ENCODE assay signal across 8 mouse cellular contexts in the genomic region with DNA sequence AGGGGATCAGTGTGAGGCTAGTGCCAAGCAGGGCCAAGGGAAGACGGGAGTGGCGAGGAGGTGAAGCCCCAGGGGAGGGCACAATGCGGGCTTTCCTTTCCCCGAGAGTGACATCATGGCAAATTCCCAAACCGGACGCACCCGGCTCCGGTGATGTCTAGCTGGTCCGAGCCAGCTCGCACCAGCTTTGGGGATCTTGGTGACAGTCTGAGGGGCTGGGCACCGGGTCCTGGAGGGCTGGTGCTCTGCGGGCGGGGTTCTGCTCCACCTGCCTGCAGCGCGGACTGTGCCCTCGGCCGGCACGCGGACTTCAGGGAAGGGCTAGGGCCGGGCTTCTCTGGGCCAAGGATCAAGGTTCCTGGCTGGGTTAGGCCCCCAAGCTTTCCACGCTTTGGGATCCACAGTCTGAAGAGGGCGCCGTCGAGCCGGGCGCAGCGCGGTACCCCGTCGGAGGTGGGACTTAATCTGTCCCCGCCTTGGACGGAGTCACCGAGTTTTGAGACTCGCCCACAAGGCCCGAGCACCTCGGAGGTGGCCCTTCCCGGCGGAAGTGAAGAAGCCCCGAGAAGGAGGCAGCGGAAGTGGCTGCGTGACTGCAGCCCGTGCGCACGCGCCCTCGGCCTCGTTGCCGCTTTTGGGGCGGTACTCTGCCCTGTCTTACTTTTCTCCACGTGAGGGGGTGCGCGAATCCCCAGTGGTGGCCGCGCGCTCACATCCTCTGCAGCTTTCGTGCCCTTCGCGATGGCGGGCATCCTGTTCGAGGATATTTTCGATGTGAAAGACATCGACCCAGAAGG. TPM values are rescaled to one million over a fixed set of nuclear protein-coding genes. Genes with fewer than 3 reads are reported as not detected.
DNase-seq lines count a peak whose midpoint lies in the region; ATAC-seq and TF ChIP-seq lines count a peak whose summit lies in the region.

Gene Polr2h (plus strand): TSS at position 485 of the 797 bp plus-strand sequence.
Gene Clcn2 (minus strand): TSS at position 566 of the 797 bp plus-strand sequence.

- H3K4me1 ChIP-seq in forebrain, embryonic 10.5 days = peaks cover 56% of the 10 kb centered on the region
- H3K4me1 ChIP-seq in heart, embryonic 15.5 days (replicated peaks) = peaks cover 33% of the 10 kb centered on the region
- peaks cover 26 to 39% of the 10 kb centered on the region in 2 experiments for H3K4me1 ChIP-seq in liver, embryonic 14.5 days (replicated peaks; ENCODE audit: control insufficient read depth in 2 of 2, insufficient read depth in 2 of 2, low read length in 1 of 2)
- peaks cover 30% of the 10 kb centered on the region for H3K4me1 ChIP-seq in neural tube, embryonic 11.5 days (ENCODE audit: control insufficient read depth, insufficient read depth, low read length)
- peaks cover 3% of the 10 kb centered on the region; the same call in 1 of the 2 replicates for H3K4me1 ChIP-seq in stomach, postnatal 0 days (replicated peaks; ENCODE audit: control insufficient read depth, insufficient read depth)

- H3K4me2 ChIP-seq in heart, embryonic 15.5 days = peak within 1 kb of the TSS; percentile 97
- peak within 1 kb of the TSS; percentile 95 for H3K4me2 ChIP-seq in liver, embryonic 14.5 days (ENCODE audit: low read depth)
- peak within 1 kb of the TSS; percentile 93 for H3K4me2 ChIP-seq in neural tube, embryonic 11.5 days (ENCODE audit: low read depth)
- H3K4me2 ChIP-seq in stomach, postnatal 0 days (replicated peaks; ENCODE audit: low read depth) = peak within 1 kb of the TSS; percentile 91

- peak; percentile 83 for ATAC-seq in heart, embryonic 15.5 days (replicated peaks; ENCODE audit: insufficient number of reproducible peaks, insufficient read depth, low FRiP score, low read depth)
- ATAC-seq in liver, embryonic 14.5 days (ENCODE audit: insufficient read depth) = peak; percentile 85
- ATAC-seq in neural tube, embryonic 11.5 days (ENCODE audit: insufficient read depth, low FRiP score, low TSS enrichment) = peak; percentile 64
- ATAC-seq in stomach, postnatal 0 days (ENCODE audit: low FRiP score, low TSS enrichment) = peak; percentile 90

- WGBS in forebrain, embryonic 10.5 days = under 1% methylated on average over 62 of the region's 62 CpGs
- WGBS in heart, embryonic 15.5 days = under 1% methylated on average over 62 of the region's 62 CpGs
- under 1% methylated on average over 60 of the region's 62 CpGs for WGBS in liver, embryonic 14.5 days (ENCODE audit: insufficient replicate concordance)
- WGBS in neural tube, embryonic 11.5 days = under 1% methylated on average over 62 of the region's 62 CpGs
- WGBS in stomach, postnatal 0 days = under 1% methylated on average over 62 of the region's 62 CpGs

- peak within 1 kb of the TSS; percentile 92 for H3K27ac ChIP-seq in forebrain, embryonic 10.5 days
- peak within 1 kb of the TSS; percentile 93 for H3K27ac ChIP-seq in heart, embryonic 15.5 days
- peak within 1 kb of the TSS; percentile 80 for H3K27ac ChIP-seq in liver, embryonic 14.5 days
- H3K27ac ChIP-seq in neural tube, embryonic 11.5 days (ENCODE audit: low read depth, low read length) = peak within 1 kb of the TSS; percentile 88
- peak within 1 kb of the TSS; percentile 97 for H3K27ac ChIP-seq in stomach, postnatal 0 days (replicated peaks)

- H3K4me3 ChIP-seq in forebrain, embryonic 10.5 days = peak within 1 kb of the TSS; percentile 66
- H3K4me3 ChIP-seq in heart, embryonic 15.5 days = peak within 1 kb of the TSS; percentile 88
- peak within 1 kb of the TSS; percentile 79 to 84 for H3K4me3 ChIP-seq in liver, embryonic 14.5 days (ENCODE audit: insufficient read depth in 1 of 2, low read depth in 2 of 2, low read length in 2 of 2)
- H3K4me3 ChIP-seq in neural tube, embryonic 11.5 days (ENCODE audit: low read depth, low read length) = peak within 1 kb of the TSS; percentile 63
- H3K4me3 ChIP-seq in stomach, postnatal 0 days (ENCODE audit: low read depth, low read length) = peak within 1 kb of the TSS; percentile 66

- peak; percentile 38 for TF ChIP-seq EP300 in liver, embryonic 14.5 days (IDR thresholded peaks at IDR 0.05; ENCODE audit: low read depth)
- TF ChIP-seq EP300 in stomach, postnatal 0 days (optimal IDR thresholded peaks at IDR 0.05) = no peak

- no peaks in the 10 kb centered on the region for H3K9me3 ChIP-seq in forebrain, embryonic 10.5 days
- no peaks in the 10 kb centered on the region for H3K9me3 ChIP-seq in heart, embryonic 15.5 days (replicated peaks)
- H3K9me3 ChIP-seq in liver, embryonic 14.5 days (ENCODE audit: control insufficient read depth, low read length) = no peaks in the 10 kb centered on the region
- H3K9me3 ChIP-seq in neural tube, embryonic 11.5 days (ENCODE audit: control insufficient read depth, low read length) = no peaks in the 10 kb centered on the region
- no peaks in the 10 kb centered on the region for H3K9me3 ChIP-seq in stomach, postnatal 0 days (ENCODE audit: control insufficient read depth, low read length)

- peaks cover 44% of the 10 kb centered on the region for H3K36me3 ChIP-seq in forebrain, embryonic 10.5 days (replicated peaks)
- peaks cover 9% of the 10 kb centered on the region; the same call in 1 of the 2 replicates for H3K36me3 ChIP-seq in heart, embryonic 15.5 days
- no peaks in the 10 kb centered on the region; the same call in none of the 2 replicates for H3K36me3 ChIP-seq in liver, embryonic 14.5 days (replicated peaks; ENCODE audit: control insufficient read depth, insufficient read depth, low read depth)
- H3K36me3 ChIP-seq in neural tube, embryonic 11.5 days (ENCODE audit: control insufficient read depth, insufficient read depth, low read length) = peaks cover 6% of the 10 kb centered on the region
- H3K36me3 ChIP-seq in stomach, postnatal 0 days (ENCODE audit: control insufficient read depth, insufficient read depth, low read length) = no peaks in the 10 kb centered on the region; the same call in 1 of the 2 replicates

- peak within 1 kb of the TSS; percentile 83 for H3K9ac ChIP-seq in heart, embryonic 15.5 days
- peak within 1 kb of the TSS; percentile 73 for H3K9ac ChIP-seq in liver, embryonic 14.5 days (replicated peaks)
- H3K9ac ChIP-seq in neural tube, embryonic 11.5 days (ENCODE audit: low read length) = peak within 1 kb of the TSS; percentile 82
- peak within 1 kb of the TSS; percentile 74 for H3K9ac ChIP-seq in stomach, postnatal 0 days (ENCODE audit: low read length)

- peaks cover 6% of the 10 kb centered on the region; the same call in 1 of the 2 replicates for H3K27me3 ChIP-seq in forebrain, embryonic 10.5 days (ENCODE audit: poor library complexity, severe bottlenecking)
- H3K27me3 ChIP-seq in heart, embryonic 15.5 days = no peaks in the 10 kb centered on the region
- no peaks in the 10 kb centered on the region for H3K27me3 ChIP-seq in liver, embryonic 14.5 days (ENCODE audit: control insufficient read depth, insufficient read depth, low read length)
- no peaks in the 10 kb centered on the region for H3K27me3 ChIP-seq in neural tube, embryonic 11.5 days (ENCODE audit: control insufficient read depth, insufficient read depth, low read length)
- H3K27me3 ChIP-seq in stomach, postnatal 0 days (ENCODE audit: control insufficient read depth, insufficient read depth, low read length) = no peaks in the 10 kb centered on the region

- DNase-seq in CD8-positive naive resting alpha-beta T cell, adult 2 months (ENCODE audit: low read depth in 2 of 2, low spot score in 2 of 2) = peak; percentile 97 to 99
- peak; percentile 94 for DNase-seq in c-Kit-positive CD71-negative TER-119-negative erythroid progenitor cells, embryonic 14.5 days (ENCODE audit: low read depth)
- peak; percentile 95 for DNase-seq in forebrain, embryonic 10.5 days (ENCODE audit: extremely low spot score, low spot score)
- DNase-seq in kidney, postnatal 25 days = peak; percentile 97 to 99
- peak; percentile 96 to 97 (median 96) for DNase-seq in liver, embryonic 14.5 days (ENCODE audit: low read depth in 3 of 3, low spot score in 3 of 3)
- peak; percentile 94 for DNase-seq in neural tube, embryonic 11.5 days (ENCODE audit: low spot score)
- DNase-seq in stomach, postnatal 0 days (ENCODE audit: low spot score) = peak; percentile 98

- peak; percentile 91 for TF ChIP-seq CTCF in liver, embryonic 14.5 days (IDR thresholded peaks at IDR 0.05; ENCODE audit: low read depth)
- TF ChIP-seq CTCF in stomach, postnatal 0 days (IDR thresholded peaks at IDR 0.05; ENCODE audit: low read depth) = peak; percentile 80

RNA-seq across cellular contexts. Expression of gene Polr2h, which starts in this region (rescaled TPM):
- polyA plus RNA-seq in forebrain, embryonic 10.5 days (2016; fragmentation: Nextera tagmentation; extraction: Ambion mirVana) = 155 and 163 TPM in 2 replicates
- 41.0 and 54.5 TPM in 2 replicates for polyA plus RNA-seq in heart, embryonic 15.5 days (2015; fragmentation: Nextera tagmentation; extraction: Ambion mirVana)
- 21.5 and 30.1 TPM in 2 replicates for polyA plus RNA-seq in liver, embryonic 14.5 days (2012; rRNA removed)
- 45.4 and 49.6 TPM in 2 replicates for polyA plus RNA-seq in liver, embryonic 14.5 days (2014; fragmentation: Nextera tagmentation; extraction: Ambion mirVana)
- 121 and 125 TPM in 2 replicates for polyA plus RNA-seq in neural tube, embryonic 11.5 days (2014; fragmentation: Nextera tagmentation; extraction: Ambion mirVana)
- polyA plus RNA-seq in stomach, postnatal 0 days (2015; fragmentation: Nextera tagmentation; extraction: Ambion mirVana) = 59.5 and 60.4 TPM in 2 replicates

RNA-seq across cellular contexts. Expression of gene Clcn2, which starts in this region (rescaled TPM):
- polyA plus RNA-seq in forebrain, embryonic 10.5 days (2016; fragmentation: Nextera tagmentation; extraction: Ambion mirVana) = 11.4 and 12.5 TPM in 2 replicates
- polyA plus RNA-seq in heart, embryonic 15.5 days (2015; fragmentation: Nextera tagmentation; extraction: Ambion mirVana) = 3.8 and 6.5 TPM in 2 replicates
- polyA plus RNA-seq in liver, embryonic 14.5 days (2012; rRNA removed) = 16.7 and 20.9 TPM in 2 replicates
- 4.9 and 5.6 TPM in 2 replicates for polyA plus RNA-seq in liver, embryonic 14.5 days (2014; fragmentation: Nextera tagmentation; extraction: Ambion mirVana)
- polyA plus RNA-seq in neural tube, embryonic 11.5 days (2014; fragmentation: Nextera tagmentation; extraction: Ambion mirVana) = 22.0 and 26.4 TPM in 2 replicates
- 8.4 and 10.7 TPM in 2 replicates for polyA plus RNA-seq in stomach, postnatal 0 days (2015; fragmentation: Nextera tagmentation; extraction: Ambion mirVana)

Comparison
In these comparisons a context has a peak if more than half of its experiments do, and no peak if none do; other contexts are left out.
1. Peak in every context shown above with its lines: DNase-seq, ATAC-seq, H3K4me3 ChIP-seq and H3K27ac ChIP-seq.